Mouse (Mus musculus) liver, embryonic 15.5 days (tissue): Measurements from ENCODE around the gene Gm3149. TPM values are rescaled to one million over a fixed set of nuclear protein-coding genes. Genes with fewer than 3 reads are reported as not detected.
"Not testable (repeated sequence)": the region's sequence is repeated elsewhere in the genome, so short reads cannot be mapped to it uniquely, and the experiment has no call there.

Experiments
- ATAC-seq: fragments of 200-750 bp; cut with Nextera tagmentation; 2 replicates; pipeline ENCODE4 v1.8.0; 2017; ENCODE audit warnings: moderate number of reproducible peaks, mild to moderate bottlenecking, moderate library complexity; ENCODE audit not compliant: insufficient read depth
- H3K27ac ChIP-seq: fragments of 300-500 bp; sonication (generic); replicated peaks from 2 replicates; pipeline ENCODE4 v1.5.1; 2015; ENCODE audit warnings: mild to moderate bottlenecking, inconsistent platforms
- H3K27me3 ChIP-seq: fragments of 300-500 bp; sonication (generic); 2 replicates; pipeline ENCODE4 v1.6.1; 2015; ENCODE audit warnings: mild to moderate bottlenecking, inconsistent platforms
- H3K36me3 ChIP-seq: fragments of 300-500 bp; sonication (generic); replicated peaks from 2 replicates; pipeline ENCODE4 v1.6.1; 2015; ENCODE audit warnings: moderate library complexity, mild to moderate bottlenecking, inconsistent platforms
- H3K4me1 ChIP-seq: fragments of 300-500 bp; sonication (generic); replicated peaks from 2 replicates; pipeline ENCODE4 v1.6.1; 2015; ENCODE audit warnings: inconsistent platforms
- H3K4me2 ChIP-seq: fragments of 300-500 bp; sonication (generic); 2 replicates; pipeline ENCODE4 v1.6.1; 2015; ENCODE audit warnings: moderate library complexity, mild to moderate bottlenecking, inconsistent platforms
- H3K4me3 ChIP-seq: fragments of 300-500 bp; sonication (generic); replicated peaks from 2 replicates; pipeline ENCODE4 v1.5.1; 2015; ENCODE audit warnings: mild to moderate bottlenecking, inconsistent platforms
- H3K9ac ChIP-seq: fragments of 300-500 bp; sonication (generic); 2 replicates; pipeline ENCODE4 v1.6.1; 2015; ENCODE audit warnings: moderate library complexity, mild to moderate bottlenecking, inconsistent platforms
- H3K9me3 ChIP-seq: fragments of 300-500 bp; sonication (generic); replicated peaks from 2 replicates; pipeline ENCODE4 v1.6.1; 2016; ENCODE audit warnings: inconsistent platforms
- WGBS: fragments of 180-500 bp; shearing (Covaris S2); methylation state at CpG from one replicate; pipeline ENCODE4 v1.1.7; 2015; ENCODE audit warnings: mixed read lengths; ENCODE audit not compliant: insufficient replicate concordance; 5-methylcytosine and 5-hydroxymethylcytosine counted together
- polyA plus RNA-seq: library from polyadenylated mRNA; unstranded; fragments of >200 nt; fragmentation: Nextera tagmentation; extraction: Ambion mirVana; gene quantifications from 2 replicates; pipeline ENCODE4 v1.2.1, GENCODE M21; 2015

Gm3149 gene
- not detected in 2 replicates for polyA plus RNA-seq

- not testable (repeated sequence) for H3K9me3 ChIP-seq, ATAC-seq
- WGBS: no CpG with 5 or more reads among the region's 1 CpGs
Measured at GRCm38 (mm10) chr14:4316983-4317382, at the start of gene Gm3149. Gm3149 (plus strand) TSS chr14:4317283.

GRCm38 (mm10) chr14:4269238-4269950, 47.7 kb upstream of the Gm3149 start:
- H3K27me3 ChIP-seq, H3K9me3 ChIP-seq, H3K4me3 ChIP-seq, H3K4me2 ChIP-seq, ATAC-seq, H3K4me1 ChIP-seq, H3K27ac ChIP-seq, H3K36me3 ChIP-seq, H3K9ac ChIP-seq: not testable (repeated sequence)
- 56% methylated on average over 2 of the region's 2 CpGs for WGBS

More at GRCm38 (mm10) chr14:4316983-4317382, at the start of gene Gm3149:
- H3K4me2 ChIP-seq, H3K4me3 ChIP-seq, H3K4me1 ChIP-seq, H3K27me3 ChIP-seq, H3K9ac ChIP-seq, H3K36me3 ChIP-seq, H3K27ac ChIP-seq: not testable (repeated sequence)

- H3K4me2 ChIP-seq, ATAC-seq, H3K4me3 ChIP-seq, H3K27me3 ChIP-seq, H3K9ac ChIP-seq, H3K9me3 ChIP-seq, H3K36me3 ChIP-seq, H3K27ac ChIP-seq, H3K4me1 ChIP-seq: not testable (repeated sequence)
- 45% methylated on average over 3 of the region's 3 CpGs for WGBS
Measured at GRCm38 (mm10) chr14:4279828-4280227, 37.3 kb upstream of the Gm3149 start.

GRCm38 (mm10) chr14:4334476-4335080, 17.5 kb downstream of the Gm3149 start, which contains the start of gene 2610042L04Rik:
2610042L04Rik (plus strand) TSS chr14:4334763.
- H3K9me3 ChIP-seq, ATAC-seq, H3K9ac ChIP-seq, H3K27me3 ChIP-seq, H3K36me3 ChIP-seq, H3K4me2 ChIP-seq, H3K4me3 ChIP-seq, H3K27ac ChIP-seq, H3K4me1 ChIP-seq: not testable (repeated sequence)
- 3% methylated on average over 15 of the region's 48 CpGs for WGBS

GRCm38 (mm10) chr14:4335506-4335905, 18.4 kb downstream of the Gm3149 start:
- not testable (repeated sequence) for H3K9ac ChIP-seq, H3K27me3 ChIP-seq, ATAC-seq, H3K4me1 ChIP-seq, H3K27ac ChIP-seq, H3K9me3 ChIP-seq, H3K4me2 ChIP-seq, H3K4me3 ChIP-seq, H3K36me3 ChIP-seq
- 4% methylated on average over 7 of the region's 8 CpGs for WGBS

GRCm38 (mm10) chr14:4368991-4369390, 51.9 kb downstream of the Gm3149 start:
- not testable (repeated sequence) for H3K4me3 ChIP-seq, H3K4me1 ChIP-seq, H3K9ac ChIP-seq, H3K27ac ChIP-seq, H3K27me3 ChIP-seq, H3K36me3 ChIP-seq, H3K9me3 ChIP-seq, H3K4me2 ChIP-seq, ATAC-seq
- 68% methylated on average over 3 of the region's 3 CpGs for WGBS

GRCm38 (mm10) chr14:4369691-4370090, 52.6 kb downstream of the Gm3149 start:
- H3K4me1 ChIP-seq: not testable (repeated sequence)

More at GRCm38 (mm10) chr14:4369691-4370090, 52.6 kb downstream of the Gm3149 start:
- H3K4me3 ChIP-seq, H3K27me3 ChIP-seq, ATAC-seq, H3K9me3 ChIP-seq, H3K36me3 ChIP-seq, H3K4me2 ChIP-seq, H3K9ac ChIP-seq, H3K27ac ChIP-seq: not testable (repeated sequence)
- WGBS: 45% methylated on average over 3 of the region's 3 CpGs

Other genes starting within 250 kb of the Gm3149 start
- gene Gm3115, start 233.2 kb upstream of the Gm3149 start, polyA plus RNA-seq: not detected in 2 replicates
- not detected in 2 replicates for gene Gm8108, start 206.8 kb upstream of the Gm3149 start, polyA plus RNA-seq
- not detected in 2 replicates for gene Gm3127, start 152.3 kb upstream of the Gm3149 start, polyA plus RNA-seq
- gene Gm2974, start 134.7 kb upstream of the Gm3149 start, polyA plus RNA-seq: 0.06 TPM in 1 of 2 replicates, not detected in the other
- gene Gm3138, start 67.7 kb upstream of the Gm3149 start, polyA plus RNA-seq: not detected in 2 replicates
- not detected in 2 replicates for gene 2610042L04Rik, start 17.5 kb downstream of the Gm3149 start, polyA plus RNA-seq
- not detected in 2 replicates for gene Gm3159, start 80.2 kb downstream of the Gm3149 start, polyA plus RNA-seq
- gene Gm3164, start 98.2 kb downstream of the Gm3149 start, polyA plus RNA-seq: not detected in 2 replicates
- not detected in 2 replicates for gene Gm3173, start 113.7 kb downstream of the Gm3149 start, polyA plus RNA-seq
- gene Gm3182, start 164.5 kb downstream of the Gm3149 start, polyA plus RNA-seq: not detected in 2 replicates
- gene Gm3047, start 238.1 kb downstream of the Gm3149 start, polyA plus RNA-seq: not detected in 2 replicates